Mouse (Mus musculus) adrenal gland, postnatal 10 days (tissue): Measurements from ENCODE around the gene Stx8. TPM values are rescaled to one million over a fixed set of nuclear protein-coding genes. Genes with fewer than 3 reads are reported as not detected.
A peak's percentile ranks its signal among the peaks of the same experiment; 100 is the strongest.

ENCODE experiments used
- DNase-seq: peaks from one replicate; pipeline ENCODE4 v3.0.0; 2021; ENCODE audit warnings: mixed read lengths
- total RNA-seq, 2 experiments: library from RNA; stranded (reverse); gene quantifications; 2 replicates each; pipeline ENCODE4 v1.2.3; 2021

Gene Stx8
- total RNA-seq, 2 experiments from 2014 or later: 33.2 to 34.1 TPM

- DNase-seq: no peak
Observed at GRCm38 (mm10) chr11:68199801-68200423, 233.9 kb downstream of the Stx8 start.

DNA sequence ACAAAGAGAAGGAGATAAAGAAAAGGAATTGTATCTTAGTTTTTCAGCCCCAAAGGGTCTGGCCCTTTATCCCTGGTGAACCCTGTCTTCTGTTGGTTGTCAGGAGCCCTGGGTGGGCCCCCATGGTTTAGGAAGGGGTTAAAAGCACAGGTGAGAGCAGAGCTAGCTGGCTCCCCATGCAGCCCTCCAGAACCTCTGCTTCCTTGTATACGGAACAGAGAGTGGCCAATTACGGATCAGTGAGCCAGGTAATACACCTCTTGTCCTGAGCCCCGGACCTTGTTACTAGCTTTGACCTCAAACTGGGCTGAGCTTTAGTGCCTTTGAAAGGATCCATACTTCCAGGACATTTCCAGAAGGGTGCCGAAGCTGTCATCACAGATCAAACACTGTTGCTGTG lies 234.5 kb downstream of the Stx8 start:
- no peak for DNase-seq

GRCm38 (mm10) chr11:68201063-68201462 lies 235.1 kb downstream of the Stx8 start:
- no peak for DNase-seq

DNA sequence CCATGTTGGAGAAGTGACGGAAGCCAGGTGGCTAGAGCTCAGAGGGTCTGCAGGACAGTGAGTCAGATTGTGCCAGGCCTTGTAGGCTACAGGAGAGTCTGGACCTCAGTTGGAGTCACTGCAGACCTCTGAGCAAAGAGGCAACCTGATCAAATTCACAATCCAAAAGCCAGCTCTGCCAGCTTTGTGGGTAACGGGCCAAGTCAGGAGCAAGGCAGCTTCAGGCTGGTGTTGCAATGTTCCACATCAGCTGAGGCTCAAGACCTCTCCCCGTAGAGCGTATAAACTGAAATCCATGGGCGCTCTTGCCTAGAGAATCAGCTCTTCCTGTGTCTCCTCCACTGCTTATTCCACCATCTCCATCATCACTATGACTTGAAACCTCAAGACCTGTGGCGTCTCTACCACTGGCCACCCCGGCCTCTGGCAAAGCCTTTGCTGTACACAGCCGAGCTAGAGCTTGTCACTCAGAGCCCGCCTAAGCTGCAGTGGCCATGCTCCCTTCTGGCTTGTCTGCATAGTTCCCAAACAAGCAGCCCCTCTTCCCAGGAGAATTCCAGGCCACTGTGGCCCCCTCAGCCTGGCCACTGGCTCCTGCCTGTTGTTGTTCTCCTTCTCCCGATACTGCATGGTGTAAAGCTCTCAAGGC lies 235.9 kb downstream of the Stx8 start:
- peak; percentile 65 for DNase-seq

- no peak for DNase-seq
Observed at GRCm38 (mm10) chr11:68202561-68202960, 236.6 kb downstream of the Stx8 start.

DNA sequence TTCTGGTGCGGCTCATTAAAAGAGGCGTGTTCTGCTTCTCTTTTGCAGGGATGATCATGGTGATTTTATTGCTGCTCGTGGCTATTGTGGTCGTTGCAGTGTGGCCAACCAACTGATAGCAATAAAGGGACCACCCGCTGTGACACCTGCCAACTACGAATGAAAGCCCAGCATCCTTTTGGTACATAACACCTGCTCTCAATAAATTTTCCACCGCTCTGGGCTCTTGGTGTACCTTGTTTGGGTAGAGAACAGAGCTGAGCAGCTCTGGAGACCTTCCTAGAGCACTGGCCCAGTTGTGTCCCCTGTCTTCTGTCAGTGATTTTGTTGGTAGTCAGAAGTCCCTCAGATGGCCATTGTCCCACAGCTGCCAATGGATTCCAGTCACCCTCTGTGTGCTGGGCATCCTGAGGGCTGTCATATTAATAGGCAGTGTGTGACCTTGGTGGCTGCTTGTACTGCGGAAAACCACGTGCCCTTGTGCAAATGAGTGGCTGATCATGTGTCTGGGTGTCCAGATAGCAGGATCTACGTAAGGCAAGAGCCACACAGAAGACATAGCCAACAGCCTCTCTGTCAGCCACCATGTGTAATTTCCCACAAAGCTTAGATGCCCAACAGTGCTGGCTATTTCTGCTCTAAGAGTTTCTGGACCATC lies 237.8 kb downstream of the Stx8 start:
- DNase-seq: no peak

GRCm38 (mm10) chr11:68204407-68204806 lies 238.4 kb downstream of the Stx8 start:
- DNase-seq: no peak

DNA sequence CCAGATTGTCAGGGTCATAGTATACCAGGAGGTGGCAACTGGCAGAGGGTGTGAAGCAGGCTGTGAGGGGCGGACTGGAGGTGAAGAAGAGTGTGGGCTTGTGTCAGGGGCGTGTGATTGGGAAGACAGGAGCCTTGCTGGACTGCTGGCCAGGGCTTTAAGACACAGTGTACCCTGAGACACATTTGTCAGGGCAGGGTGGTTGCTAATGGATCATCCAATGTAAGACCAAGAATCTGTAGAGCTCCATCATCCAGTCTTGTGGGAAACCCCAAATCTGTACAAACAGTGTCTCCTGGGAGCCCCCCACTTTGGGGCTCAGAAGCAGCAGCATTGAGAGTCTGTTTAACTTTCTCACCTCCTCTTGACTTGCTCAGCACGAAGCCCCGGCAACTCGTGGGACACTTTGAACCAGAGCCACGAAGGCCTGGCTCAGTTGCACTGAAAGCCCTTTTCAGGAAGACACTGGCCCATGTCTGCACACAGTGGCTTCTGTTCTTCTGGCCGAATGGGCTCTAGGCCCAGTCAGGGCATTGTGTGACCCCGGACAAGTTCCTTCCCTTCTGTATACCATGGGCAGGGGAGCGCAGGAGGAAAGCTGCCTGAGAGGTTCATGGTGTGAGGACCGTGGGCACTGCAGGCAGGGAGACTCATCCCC lies 239.7 kb downstream of the Stx8 start:
- DNase-seq: no peak

DNA sequence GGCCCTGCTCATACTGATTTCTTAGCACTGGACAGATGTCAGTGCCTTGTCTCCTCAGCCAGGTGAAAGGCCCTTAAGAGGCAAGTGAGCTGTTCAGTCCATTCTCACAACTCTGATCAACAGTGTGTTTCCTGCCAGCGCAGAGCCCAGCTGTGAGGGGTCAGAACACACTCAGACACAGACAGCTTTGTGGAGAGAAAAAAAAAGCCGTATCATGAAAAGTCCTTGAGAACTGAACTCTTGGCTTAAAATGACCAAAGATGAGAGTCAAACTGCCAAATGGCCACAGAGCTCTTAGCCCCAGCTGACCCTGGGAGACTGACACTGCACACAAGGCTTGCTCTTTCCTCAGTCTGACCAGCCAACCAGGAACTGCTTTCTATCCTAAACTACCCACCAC lies 242.0 kb downstream of the Stx8 start:
- DNase-seq: no peak

DNA sequence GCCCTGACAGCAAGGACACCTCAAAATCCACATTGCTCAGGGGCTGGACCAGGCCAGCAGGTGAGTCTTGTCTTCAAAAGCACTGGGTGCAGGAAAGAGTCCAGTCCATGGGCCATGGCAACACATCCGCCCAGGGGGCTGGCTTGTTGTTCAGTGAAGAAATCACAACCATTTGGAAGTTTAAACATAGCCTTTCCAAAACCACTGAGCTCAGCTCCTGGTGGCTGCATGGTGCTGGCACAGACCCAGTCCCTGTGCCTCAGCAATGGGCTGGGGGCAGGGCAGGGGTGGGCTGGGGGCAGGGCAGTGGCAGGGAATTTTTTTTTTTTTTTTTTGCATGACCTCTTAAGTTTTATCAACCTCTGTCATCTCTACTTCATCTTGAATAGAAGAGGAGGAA lies 242.6 kb downstream of the Stx8 start:
- no peak for DNase-seq

GRCm38 (mm10) chr11:68209506-68209905 lies 243.5 kb downstream of the Stx8 start:
- DNase-seq: no peak

DNA sequence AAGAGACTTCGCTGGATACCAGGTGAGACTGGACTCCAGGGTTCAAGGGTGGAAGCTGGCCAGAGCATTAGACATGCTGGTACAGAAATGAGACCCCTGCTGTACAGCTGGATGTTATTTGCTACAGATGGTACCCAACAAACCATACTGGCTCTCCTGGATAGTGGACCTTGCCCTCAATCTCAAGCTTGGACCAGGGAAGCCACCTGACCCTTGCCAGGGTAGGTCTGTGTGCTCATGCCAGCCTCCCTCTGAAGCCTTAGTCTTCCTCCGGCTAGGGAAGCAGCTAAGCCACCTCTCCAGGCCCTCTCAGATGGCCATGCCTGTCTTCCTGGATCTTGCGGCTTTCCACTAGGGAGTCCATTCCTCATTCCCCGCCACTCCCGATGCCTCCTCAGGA lies 244.7 kb downstream of the Stx8 start:
- DNase-seq: no peak

- peak; percentile 64 for DNase-seq
Observed at GRCm38 (mm10) chr11:68211924-68212578, 246.1 kb downstream of the Stx8 start.

- DNase-seq: no peak
Observed at GRCm38 (mm10) chr11:68213896-68214295, 247.9 kb downstream of the Stx8 start.

DNA sequence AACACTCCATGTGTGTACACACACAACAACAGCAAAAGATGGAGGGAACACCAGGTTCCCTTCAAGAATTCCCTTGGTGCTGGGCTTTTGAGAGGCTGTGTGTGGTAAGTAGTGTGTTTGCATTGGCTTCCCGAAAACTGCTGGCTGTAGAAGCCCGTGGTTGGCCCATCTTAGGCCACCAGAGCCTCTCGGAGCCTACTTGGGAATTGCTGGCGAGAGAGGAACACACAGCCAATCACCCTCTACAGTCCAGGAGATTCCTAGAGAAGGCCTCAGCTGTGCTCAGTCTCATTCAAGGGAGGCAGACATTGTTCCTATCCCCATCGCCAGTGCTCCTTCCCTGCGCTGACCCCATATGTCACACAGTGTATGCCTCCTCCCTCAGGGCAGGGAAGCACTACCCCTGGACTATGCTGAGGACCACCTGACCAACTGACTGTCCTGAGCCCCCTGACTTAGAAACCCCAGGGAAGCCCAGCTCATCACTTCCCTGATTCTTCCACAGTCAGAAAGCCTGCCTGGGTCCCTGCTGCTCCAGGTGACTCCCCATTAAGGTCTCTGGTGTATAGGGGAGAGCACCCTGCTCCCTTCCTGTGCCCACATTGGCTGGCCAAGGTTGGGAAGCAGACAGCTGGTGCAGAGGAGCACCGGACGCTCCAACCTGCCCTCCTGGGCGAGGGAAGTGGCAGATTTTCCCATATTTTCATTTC lies 248.7 kb downstream of the Stx8 start:
- DNase-seq: no peak

DNA sequence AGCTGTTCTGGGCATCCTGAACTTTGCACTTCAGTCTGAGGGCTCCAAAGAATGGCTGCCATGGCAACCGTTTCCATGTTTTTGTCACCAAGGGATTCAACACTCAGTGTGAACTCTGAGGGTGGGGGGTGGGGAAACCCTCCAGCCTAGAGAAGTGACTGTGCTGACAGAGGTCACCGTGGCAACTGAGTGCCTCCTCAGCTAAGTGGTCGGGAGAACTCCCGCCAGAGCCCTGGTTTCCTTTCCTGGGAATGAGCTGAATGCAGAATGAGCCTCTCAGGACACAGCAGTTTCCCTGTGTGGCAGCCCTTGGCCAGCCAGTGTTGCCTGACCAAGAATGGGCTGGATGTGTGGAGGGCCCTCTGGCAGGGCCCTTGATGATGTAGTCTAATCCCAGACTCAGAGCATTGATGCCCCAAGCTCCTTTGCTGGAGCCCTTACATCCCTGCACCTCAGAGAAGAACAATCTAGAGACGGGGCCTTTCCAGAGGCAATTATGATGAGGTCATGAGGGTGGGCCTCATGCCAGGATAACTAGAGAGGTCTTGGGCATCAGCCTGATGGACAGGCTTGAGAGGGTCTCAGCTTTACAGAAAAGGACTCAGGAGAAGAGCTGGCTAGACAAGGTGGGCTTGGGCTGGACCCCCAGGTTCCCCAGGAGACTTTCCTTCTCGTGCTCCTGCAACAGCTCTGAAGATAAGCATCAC lies 249.4 kb downstream of the Stx8 start:
- no peak for DNase-seq

- DNase-seq: no peak
Observed at GRCm38 (mm10) chr11:68216041-68216440, 250.0 kb downstream of the Stx8 start.

DNA sequence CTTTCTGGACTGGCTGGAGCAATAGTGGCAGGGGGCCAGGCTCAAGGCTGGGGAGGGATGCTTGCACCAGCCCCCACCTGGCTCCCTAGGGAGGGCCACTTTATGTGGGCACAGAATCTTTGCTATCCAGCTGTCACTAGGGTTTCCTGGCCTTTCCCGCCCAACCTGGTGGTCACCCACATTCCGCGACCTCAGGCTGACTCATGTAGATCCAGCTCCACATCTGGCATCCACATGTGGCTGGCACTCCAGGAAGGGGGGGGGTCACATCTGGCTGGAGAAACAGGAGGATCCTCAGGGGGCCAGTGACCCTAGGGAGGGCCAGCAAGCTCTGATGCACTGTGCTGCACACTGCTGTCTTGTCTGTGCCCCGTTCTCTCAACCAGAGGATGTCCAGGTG lies 254.7 kb downstream of the Stx8 start:
- no peak for DNase-seq

DNA sequence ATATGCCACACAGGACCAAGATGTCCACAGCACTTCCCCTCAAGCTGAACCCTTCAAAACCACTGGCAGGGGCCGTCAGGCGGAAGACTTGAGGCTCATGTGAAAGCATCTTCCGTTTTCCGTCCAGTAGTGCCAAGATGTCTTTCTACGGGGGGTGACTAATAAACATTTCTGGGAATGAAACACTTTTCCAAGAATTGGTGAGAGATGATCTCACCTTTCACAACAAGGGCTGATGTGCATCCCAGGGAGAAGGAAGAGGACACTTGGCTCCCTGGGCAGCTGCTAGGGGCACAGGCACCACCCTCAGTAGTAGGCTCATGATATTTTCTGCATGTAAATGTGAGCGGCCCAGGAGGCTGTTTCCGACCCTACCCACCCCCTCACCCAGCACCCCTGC lies 256.2 kb downstream of the Stx8 start:
- no peak for DNase-seq

GRCm38 (mm10) chr11:68223143-68223542 lies 257.1 kb downstream of the Stx8 start:
- DNase-seq: no peak

DNA sequence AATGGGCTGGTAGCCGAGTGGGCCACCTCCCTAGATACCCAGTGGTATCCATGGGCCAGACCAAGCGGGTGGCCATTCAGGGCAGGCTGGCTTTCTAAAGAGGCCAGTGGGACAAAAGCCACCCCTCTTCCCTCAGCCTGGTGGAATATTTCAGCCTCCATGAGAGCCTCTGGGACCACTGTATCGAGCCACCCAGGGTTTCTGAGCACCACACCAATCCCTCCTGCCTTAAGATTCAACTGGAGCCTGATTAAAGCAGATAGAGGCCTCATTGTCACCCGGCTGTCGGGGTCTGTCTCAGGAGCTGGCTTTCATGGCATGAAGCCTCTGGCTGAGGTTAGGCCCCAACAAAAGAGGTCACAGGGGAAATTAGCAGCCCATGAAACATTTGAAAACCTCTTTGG lies 260.7 kb downstream of the Stx8 start:
- DNase-seq: no peak
